Mouse (Mus musculus) urinary bladder, postnatal 14 days (tissue): ENCODE measurements around the gene Plet1.

Experiments used
- DNase-seq: peaks from one replicate; pipeline ENCODE4 v3.0.0; 2021; ENCODE audit warnings: low spot score

The Plet1 gene

DNA sequence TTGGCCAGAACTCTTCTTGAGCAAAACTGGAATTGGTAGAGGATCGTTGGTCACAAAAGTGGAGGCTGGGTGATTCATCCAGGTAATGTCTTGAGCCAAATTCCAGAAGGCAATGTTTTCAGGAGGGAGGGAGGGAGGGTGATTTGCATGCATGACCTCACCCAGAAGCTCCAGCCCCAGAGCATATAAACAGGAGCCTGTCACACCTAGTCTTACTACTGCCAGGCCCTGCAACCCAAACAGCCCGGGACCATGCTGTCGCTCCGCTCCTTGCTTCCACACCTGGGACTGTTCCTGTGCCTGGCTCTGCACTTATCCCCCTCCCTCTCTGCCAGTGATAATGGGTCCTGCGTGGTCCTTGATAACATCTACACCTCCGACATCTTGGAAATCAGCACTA, at the start of gene Plet1:
Plet1 (plus strand) TSS at position 215 of the 400 bp plus-strand sequence.
- DNase-seq: peak; percentile 68

GRCm38 (mm10) chr9:50449048-50449447, 45.3 kb upstream of the Plet1 start:
- DNase-seq: peak; percentile 28

DNA sequence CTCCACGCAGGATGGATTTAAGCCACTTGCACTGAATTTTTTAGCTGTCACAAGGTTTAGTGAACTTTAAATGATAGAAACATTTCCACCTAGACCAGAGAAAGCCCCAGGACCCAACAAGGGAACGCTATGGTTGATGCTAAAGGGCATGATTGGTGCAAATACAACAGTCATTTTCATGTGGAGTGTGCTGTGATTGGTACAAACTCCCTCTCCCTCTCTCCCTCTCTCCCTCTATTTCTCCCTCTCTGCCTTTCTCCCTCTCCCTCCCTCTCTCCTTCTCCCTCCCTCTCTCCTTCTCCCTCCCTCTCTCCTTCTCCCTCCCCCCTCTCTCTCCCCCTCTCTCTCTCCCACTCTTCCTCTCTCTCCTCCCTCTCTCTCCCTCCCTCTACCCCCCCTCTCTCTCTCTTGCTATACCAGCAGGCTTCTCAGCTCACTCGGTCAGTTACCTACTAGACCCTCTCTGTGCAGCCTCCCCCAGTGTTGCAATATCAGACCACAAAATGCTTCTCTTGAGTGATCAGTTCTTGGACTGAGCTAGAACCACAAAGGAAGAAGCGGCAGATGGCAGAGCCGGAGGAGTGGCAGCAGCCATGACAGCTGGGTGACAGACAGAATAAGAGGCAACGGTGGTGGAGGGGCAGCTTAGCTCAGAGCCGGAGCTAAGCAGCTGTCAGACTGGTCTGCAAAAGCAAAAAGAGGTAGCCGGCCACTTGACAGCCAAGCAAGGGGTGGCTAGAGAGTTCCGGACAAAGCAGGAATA, 42.7 kb upstream of the Plet1 start:
- DNase-seq: no peak

- peak; percentile 91 for DNase-seq
These were observed 42.0 kb upstream of the Plet1 start for GRCm38 (mm10) chr9:50452303-50452775.

DNA sequence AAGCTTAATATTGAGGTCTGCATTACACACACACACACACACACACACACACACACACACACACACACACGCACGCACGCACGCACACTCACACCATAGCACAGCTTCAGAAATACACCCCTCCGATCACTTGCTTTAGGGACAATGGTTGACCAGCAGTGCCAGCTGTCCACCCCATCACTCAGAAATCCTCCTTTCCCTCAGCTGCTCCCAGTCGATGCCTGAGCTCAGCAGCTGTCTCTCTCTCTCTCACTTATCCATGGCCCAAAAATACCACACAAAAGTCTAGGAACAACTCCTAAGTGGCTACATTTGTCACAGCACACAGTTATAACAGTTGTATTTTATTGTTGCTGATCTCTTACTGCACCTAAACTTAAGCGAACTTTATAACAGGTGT, 36.7 kb upstream of the Plet1 start:
- DNase-seq: no peak

DNA sequence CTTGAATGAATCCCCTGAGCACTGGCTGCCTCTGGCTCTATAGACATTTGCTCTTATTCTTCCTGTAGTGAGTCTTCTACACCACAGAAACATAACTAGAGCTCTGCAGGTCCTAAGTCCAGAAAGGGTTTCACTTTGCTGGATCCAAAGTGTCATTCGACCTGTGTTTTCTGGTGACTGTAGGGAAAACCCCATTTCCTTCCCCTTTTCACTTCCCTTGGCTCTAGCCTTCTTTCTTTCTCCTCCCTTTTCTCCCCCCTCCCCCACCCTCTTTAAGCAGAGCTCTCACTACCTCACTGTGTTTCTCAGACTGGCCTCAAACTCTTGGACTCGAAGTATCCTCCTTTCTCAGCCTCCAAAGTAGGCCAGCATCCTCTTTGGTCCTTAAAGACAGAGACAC, 34.8 kb upstream of the Plet1 start:
- DNase-seq: no peak

DNA sequence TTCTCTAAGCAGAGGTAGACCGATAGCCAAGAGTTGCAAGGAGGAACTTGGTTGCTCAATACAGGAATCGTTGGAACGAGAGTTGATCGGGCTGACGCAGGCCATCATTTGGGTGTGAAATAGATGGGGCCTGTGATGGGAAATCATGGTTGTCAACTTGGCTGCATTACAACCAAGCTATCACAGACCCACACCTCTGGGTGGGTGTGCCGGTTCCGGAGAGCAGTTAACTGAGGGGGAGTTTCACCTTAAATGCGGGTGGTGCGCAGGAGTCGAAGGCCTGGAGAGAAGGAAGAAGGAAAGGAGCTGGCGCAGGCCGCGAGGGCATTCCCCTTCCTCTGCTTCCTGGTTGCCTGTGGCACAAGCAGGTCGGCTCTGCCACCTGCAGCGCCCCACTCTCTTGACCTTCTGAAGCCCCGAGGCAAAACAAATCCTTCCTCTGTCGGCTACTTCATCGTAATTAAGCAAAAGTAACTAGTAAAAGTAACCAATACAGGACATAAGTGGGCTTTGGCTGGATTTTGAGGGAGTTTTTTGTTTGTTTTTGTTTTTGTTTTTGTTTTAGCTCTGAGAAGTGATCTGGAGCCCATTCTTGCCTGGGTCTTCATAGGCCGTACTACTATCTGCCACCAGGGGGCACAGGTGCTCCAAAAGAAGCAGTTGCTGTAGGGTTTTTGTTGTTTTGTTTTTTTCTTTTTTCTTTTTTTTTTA, 31.7 kb upstream of the Plet1 start:
- peak; percentile 84 for DNase-seq

DNA sequence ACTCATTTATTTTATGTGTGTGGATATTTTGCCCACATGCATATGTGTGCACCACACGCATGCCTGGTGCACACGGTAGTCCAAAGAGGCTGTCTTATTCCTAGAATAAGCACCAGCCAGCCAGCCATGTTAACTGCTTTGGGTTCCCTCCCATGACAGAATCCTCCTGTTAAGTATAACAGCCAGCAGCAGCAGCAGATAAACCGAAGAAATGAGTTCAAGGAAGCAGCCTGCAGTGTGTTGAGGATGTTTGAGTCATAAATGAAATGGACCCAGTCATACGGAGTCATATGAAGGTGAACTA, 31.2 kb upstream of the Plet1 start:
- no peak for DNase-seq

DNA sequence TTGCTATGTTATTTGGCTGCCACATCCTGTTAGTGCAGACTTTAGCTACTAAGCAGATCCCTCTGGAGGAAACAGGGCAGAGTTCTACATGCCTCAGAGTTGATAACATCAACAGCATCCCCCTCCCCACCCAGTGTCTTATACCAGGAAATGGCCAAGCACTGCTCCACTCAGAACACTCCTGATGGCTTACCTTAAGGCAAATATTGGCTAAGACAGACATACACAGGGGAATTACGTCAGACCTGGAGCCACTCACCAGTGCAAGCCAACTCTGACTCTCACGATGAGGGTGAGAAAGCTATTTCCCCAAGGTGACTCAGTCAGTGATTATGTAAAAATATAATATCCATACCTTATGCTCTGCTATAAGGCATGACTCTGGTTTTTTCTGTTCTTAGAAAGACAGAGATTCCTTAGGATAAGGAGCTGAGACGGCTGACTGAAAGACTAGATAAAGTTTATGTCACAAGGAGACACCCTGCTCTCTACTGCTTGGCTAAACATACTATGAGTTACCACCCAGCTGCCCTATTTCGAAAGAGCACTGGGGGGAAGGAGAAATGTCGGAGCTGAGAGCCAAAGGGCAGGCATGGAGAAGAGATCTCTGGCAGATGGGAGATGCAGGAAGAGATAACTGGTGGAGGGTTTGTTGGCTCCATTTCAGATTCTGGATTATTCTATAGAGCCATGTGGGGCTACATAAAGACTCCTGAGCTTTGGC, 23.8 kb upstream of the Plet1 start:
- peak; percentile 67 for DNase-seq

- DNase-seq: peak; percentile 45
These were observed 23.0 kb upstream of the Plet1 start for GRCm38 (mm10) chr9:50471181-50471901.

GRCm38 (mm10) chr9:50475318-50475717, 19.0 kb upstream of the Plet1 start:
- no peak for DNase-seq

DNA sequence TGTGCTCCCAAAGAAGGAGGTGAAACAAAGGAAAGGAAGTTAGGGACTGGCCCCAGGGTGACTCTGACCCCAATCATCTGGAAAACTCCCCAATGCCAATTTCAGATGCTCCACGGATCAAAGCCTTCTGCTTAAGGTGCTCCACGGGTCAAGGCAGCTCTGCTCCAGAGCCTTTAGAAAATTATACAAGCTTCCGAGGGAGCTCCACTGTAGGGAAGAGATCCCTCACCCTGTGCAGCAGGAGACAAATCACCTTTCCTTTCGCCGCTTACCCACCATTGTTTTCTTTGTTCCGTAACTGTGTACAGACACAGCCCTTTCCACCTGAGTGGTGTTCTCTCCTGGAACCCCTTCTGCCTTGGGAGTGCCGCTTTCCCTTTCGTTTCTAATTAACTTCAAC, 18.6 kb upstream of the Plet1 start:
- no peak for DNase-seq

DNA sequence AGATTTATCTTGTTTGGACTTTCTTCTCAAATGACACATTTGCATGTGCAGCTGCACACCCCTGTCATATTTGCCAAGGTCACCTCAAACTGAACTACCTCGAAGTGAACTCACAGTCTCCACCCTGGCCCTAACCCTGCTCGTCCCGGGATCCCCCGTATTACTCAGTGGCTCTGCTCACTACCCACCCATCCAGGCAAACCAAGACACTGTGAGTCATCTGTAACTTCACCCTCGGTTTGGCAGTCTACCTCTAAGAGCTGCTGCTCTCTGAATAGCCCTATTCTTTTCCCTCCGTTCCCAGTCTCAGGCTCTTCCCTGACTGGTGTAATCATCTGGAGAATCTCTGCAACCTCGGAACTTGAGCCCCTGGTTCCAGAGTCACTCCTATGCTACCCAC, 17.7 kb upstream of the Plet1 start:
- no peak for DNase-seq

- DNase-seq: no peak
These were observed 17.1 kb upstream of the Plet1 start for GRCm38 (mm10) chr9:50477270-50477669.

GRCm38 (mm10) chr9:50478826-50479225, 15.5 kb upstream of the Plet1 start:
- DNase-seq: peak; percentile 70

DNA sequence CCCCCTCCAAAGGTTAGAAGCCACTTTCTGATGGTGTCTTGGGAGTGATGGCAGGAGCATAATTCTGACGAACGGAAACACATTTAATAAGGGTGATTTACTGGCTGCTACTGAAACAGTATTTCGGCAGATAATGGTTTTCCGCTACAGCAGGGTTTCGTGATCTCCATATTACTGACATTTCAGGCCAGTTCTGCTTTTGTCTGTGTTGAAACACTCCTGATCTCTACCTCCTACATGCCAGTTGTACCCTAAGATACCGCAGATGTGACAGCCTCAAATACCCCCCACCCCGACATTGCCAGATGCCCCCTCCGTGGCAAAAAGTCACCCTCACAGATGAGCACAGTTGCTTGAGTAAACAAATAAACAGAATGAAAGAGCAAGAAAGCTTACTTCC, 14.8 kb upstream of the Plet1 start:
- no peak for DNase-seq

GRCm38 (mm10) chr9:50482743-50483142, 11.6 kb upstream of the Plet1 start:
- no peak for DNase-seq

- no peak for DNase-seq
These were observed 8.8 kb upstream of the Plet1 start for GRCm38 (mm10) chr9:50485521-50485920.

DNA sequence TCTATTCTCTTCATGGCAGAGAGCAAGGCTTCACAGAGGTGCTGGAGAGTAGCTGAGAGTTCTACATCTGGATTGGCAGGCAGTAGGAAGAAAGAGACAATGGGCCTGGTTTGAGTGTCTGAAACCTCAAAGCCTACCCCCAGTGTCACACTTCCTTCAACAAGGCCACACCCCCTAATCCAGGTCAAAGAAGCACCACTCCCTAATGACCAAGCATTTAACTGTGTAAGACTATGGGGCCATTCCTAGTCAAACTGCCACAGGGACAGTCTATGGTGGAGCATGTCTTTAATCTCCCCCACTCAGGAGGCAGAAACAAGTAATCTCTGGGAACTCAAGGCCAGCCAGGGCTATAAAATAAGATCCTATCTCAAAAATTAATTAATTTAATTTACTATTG, 3.5 kb upstream of the Plet1 start:
- no peak for DNase-seq

- no peak for DNase-seq
These were observed 2.7 kb upstream of the Plet1 start for GRCm38 (mm10) chr9:50491531-50492045.

DNA sequence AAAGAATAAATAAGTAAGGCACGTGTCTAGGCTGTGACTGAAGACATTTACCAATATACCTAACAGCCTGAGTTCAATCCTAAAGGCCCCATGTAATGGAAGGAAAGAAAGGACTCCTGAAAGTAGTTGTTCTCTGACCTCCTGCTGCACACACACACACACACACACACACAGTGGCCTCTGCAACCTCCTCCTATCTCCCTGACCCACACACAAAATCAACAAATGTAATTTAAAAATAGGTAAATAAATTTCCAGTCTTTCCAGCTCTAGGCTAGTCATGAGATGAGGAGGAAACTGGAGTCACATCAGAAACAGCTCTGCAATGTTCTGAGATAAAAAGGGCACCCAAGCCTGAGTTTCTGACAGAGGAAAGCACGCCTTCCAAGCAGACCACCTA, 548 bp upstream of the Plet1 start:
- DNase-seq: peak; percentile 26
